Mouse (Mus musculus) Muller cell, postnatal 12 days (primary cell): ENCODE data around the gene Nprl3.

ENCODE experiments used
- DNase-seq: peaks from one replicate; pipeline ENCODE4 v3.0.0-alpha.2; 2015; ENCODE audit errors: inconsistent ontology term

Gene Nprl3

GRCm38 (mm10) chr11:32198256-32198955 lies 69.1 kb downstream of the Nprl3 start:
- DNase-seq = no peak

GRCm38 (mm10) chr11:32197766-32198165 lies 69.7 kb downstream of the Nprl3 start:
- DNase-seq = no peak

- no peak for DNase-seq
These were observed 70.8 kb downstream of the Nprl3 start for GRCm38 (mm10) chr11:32196727-32197126.

- no peak for DNase-seq
These were observed 71.5 kb downstream of the Nprl3 start for GRCm38 (mm10) chr11:32195867-32196540.

- no peak for DNase-seq
These were observed 72.9 kb downstream of the Nprl3 start for GRCm38 (mm10) chr11:32194626-32195025.

GRCm38 (mm10) chr11:32194086-32194485 lies 73.4 kb downstream of the Nprl3 start:
- DNase-seq = no peak

- no peak for DNase-seq
These were observed 74.4 kb downstream of the Nprl3 start for GRCm38 (mm10) chr11:32193156-32193555.

GRCm38 (mm10) chr11:32190603-32191110 lies 76.8 kb downstream of the Nprl3 start:
- no peak for DNase-seq

GRCm38 (mm10) chr11:32190119-32190518 lies 77.4 kb downstream of the Nprl3 start:
- no peak for DNase-seq

- DNase-seq = no peak
These were observed 78.1 kb downstream of the Nprl3 start for GRCm38 (mm10) chr11:32189434-32189833.

GRCm38 (mm10) chr11:32188881-32189280 lies 78.6 kb downstream of the Nprl3 start:
- DNase-seq = no peak

GRCm38 (mm10) chr11:32187256-32187655 lies 80.3 kb downstream of the Nprl3 start:
- DNase-seq = no peak

GRCm38 (mm10) chr11:32186031-32186430 lies 81.5 kb downstream of the Nprl3 start:
- no peak for DNase-seq

- no peak for DNase-seq
These were observed 83.0 kb downstream of the Nprl3 start for GRCm38 (mm10) chr11:32184469-32184868.

GRCm38 (mm10) chr11:32181973-32182868 lies 85.3 kb downstream of the Nprl3 start:
- peak; percentile 56 for DNase-seq

- no peak for DNase-seq
These were observed 86.3 kb downstream of the Nprl3 start for GRCm38 (mm10) chr11:32181246-32181645.

- no peak for DNase-seq
These were observed 89.0 kb downstream of the Nprl3 start for GRCm38 (mm10) chr11:32178506-32178905.
